Mouse (Mus musculus) myocyte (in vitro differentiated cells): Measurements from ENCODE around the gene Limch1.

Experiments used
- MAX ChIP-seq: IDR thresholded peaks from one replicate; pipeline ENCODE4 v1.6.1; 2011; ENCODE audit warnings: low read depth, mild to moderate bottlenecking, control low read depth
- MYOG ChIP-seq, 3 experiments: IDR thresholded peaks; one replicate each; pipeline ENCODE4 v1.6.1; 2011; ENCODE audit warnings: control low read depth in 2 of 3, low read depth in 2 of 3, mild to moderate bottlenecking in 2 of 3; ENCODE audit not compliant: insufficient read length in 2 of 3, control insufficient read depth in 1 of 3, insufficient read depth in 1 of 3
- POLR2A ChIP-seq: IDR thresholded peaks from one replicate; pipeline ENCODE4 v1.6.1; 2011; ENCODE audit warnings: low read depth, mild to moderate bottlenecking, control low read depth, moderate library complexity; ENCODE audit not compliant: insufficient read length
- POLR2AphosphoS2 ChIP-seq: IDR thresholded peaks from one replicate; pipeline ENCODE4 v1.6.1; 2011; ENCODE audit warnings: low read depth, control low read depth; ENCODE audit not compliant: insufficient read length
- SRF ChIP-seq: IDR thresholded peaks from one replicate; pipeline ENCODE4 v1.6.1; 2011; ENCODE audit warnings: low read depth; ENCODE audit not compliant: control insufficient read depth, insufficient read length

DNA sequence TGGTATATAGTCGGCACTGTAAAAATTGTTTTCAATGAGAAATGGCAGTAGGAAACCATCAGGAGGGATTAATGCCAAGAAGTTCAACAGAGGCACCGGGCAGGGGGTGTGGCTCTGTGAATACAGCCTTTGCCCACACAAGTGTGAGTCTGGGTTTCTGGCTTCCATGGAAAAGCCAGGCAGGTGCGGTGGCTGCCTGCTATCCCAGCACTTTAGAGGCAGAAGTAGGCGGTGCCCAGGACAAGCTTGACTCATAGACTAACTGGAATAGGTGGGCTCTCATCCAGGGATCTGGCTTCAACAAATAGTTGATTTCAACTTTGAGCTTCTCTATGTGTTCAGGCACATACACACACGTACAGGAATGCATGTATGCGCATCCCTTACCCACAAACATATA is 55.4 kb downstream of the Limch1 start:
- no peak for TF ChIP-seq POLR2AphosphoS2
- TF ChIP-seq MYOG (IDR thresholded peaks at IDR 0.05; ENCODE audit: control insufficient read depth in 1 of 3, insufficient read depth in 1 of 3, insufficient read length in 2 of 3, low read depth in 2 of 3): no peak
- TF ChIP-seq POLR2A: no peak
- TF ChIP-seq MAX: no peak
- no peak for TF ChIP-seq SRF
